Mouse (Mus musculus) kidney, embryonic 14.5 days (tissue): ENCODE data around the gene Olfr418. TPM values are rescaled to one million over a fixed set of nuclear protein-coding genes. Genes with fewer than 3 reads are reported as not detected.

Experiments used
- ATAC-seq: fragments of 200-750 bp; cut with Nextera tagmentation; 2 replicates; pipeline ENCODE4 v1.8.0; 2017; ENCODE audit warnings: moderate number of reproducible peaks, mild to moderate bottlenecking, moderate TSS enrichment, moderate library complexity; ENCODE audit not compliant: low FRiP score, low TSS enrichment
- H3K27ac ChIP-seq: fragments of 300-500 bp; sonication (generic); 2 replicates; pipeline ENCODE4 v1.5.1; 2014; ENCODE audit warnings: low read depth, mild to moderate bottlenecking, low read length, moderate library complexity, mixed read lengths
- H3K27me3 ChIP-seq: fragments of 300-500 bp; sonication (generic); 2 replicates; pipeline ENCODE4 v1.6.1; 2014; ENCODE audit warnings: mild to moderate bottlenecking, low read length; ENCODE audit not compliant: control insufficient read depth, insufficient read depth
- H3K36me3 ChIP-seq: fragments of 300-500 bp; sonication (generic); 2 replicates; pipeline ENCODE4 v1.6.1; 2014; ENCODE audit warnings: low read length, mixed read lengths; ENCODE audit not compliant: control insufficient read depth, insufficient read depth
- H3K4me1 ChIP-seq: fragments of 300-500 bp; sonication (generic); 2 replicates; pipeline ENCODE4 v1.6.1; 2014; ENCODE audit warnings: low read length, mixed read lengths; ENCODE audit not compliant: control insufficient read depth, insufficient read depth
- H3K4me2 ChIP-seq: fragments of 300-500 bp; sonication (generic); replicated peaks from 2 replicates; pipeline ENCODE4 v1.6.1; 2014; ENCODE audit warnings: low read depth, mild to moderate bottlenecking, low read length
- H3K4me3 ChIP-seq: fragments of 300-500 bp; sonication (generic); 2 replicates; pipeline ENCODE4 v1.5.1; 2014; ENCODE audit warnings: mild to moderate bottlenecking, low read length
- H3K9ac ChIP-seq: fragments of 300-500 bp; sonication (generic); 2 replicates; pipeline ENCODE4 v1.6.1; 2014; ENCODE audit warnings: low read depth, mild to moderate bottlenecking, low read length, moderate library complexity
- H3K9me3 ChIP-seq: fragments of 300-500 bp; sonication (generic); 2 replicates; pipeline ENCODE4 v1.6.1; 2016; ENCODE audit warnings: low read length; ENCODE audit not compliant: control insufficient read depth
- WGBS: fragments of 180-500 bp; shearing (Covaris S2); extraction: QIAGEN DNeasy Blood & Tissue Kit; methylation state at CpG from one replicate; pipeline ENCODE4 v1.1.7; 2014; 5-methylcytosine and 5-hydroxymethylcytosine counted together
- polyA plus RNA-seq: library from polyadenylated mRNA; unstranded; fragments of >200 nt; fragmentation: Nextera tagmentation; extraction: Ambion mirVana; gene quantifications from 2 replicates; pipeline ENCODE4 v1.2.1, GENCODE M21; 2014

The Olfr418 gene
- polyA plus RNA-seq, 1 experiment from 2014 or later: not detected

GRCm38 (mm10) chr1:173317925-173318477 is 52.2 kb downstream of the Olfr418 start:
- Histone ChIP-seq H3K4me1 (no peaks in the 10 kb centered on the region), H3K9me3 (no peaks in the 10 kb centered on the region), H3K27ac (no peak overlapping the region), H3K4me2 (no peak overlapping the region), H3K4me3 (no peak overlapping the region), H3K9ac (no peak overlapping the region), H3K27me3 (no peaks in the 10 kb centered on the region), H3K36me3 (no peaks in the 10 kb centered on the region)
- 84% methylated on average over 2 of the region's 2 CpGs for WGBS
- no peak for ATAC-seq

- no peak overlapping the region for H3K27ac ChIP-seq
- no peak overlapping the region for H3K9ac ChIP-seq
- H3K27me3 ChIP-seq: no peaks in the 10 kb centered on the region
- H3K4me3 ChIP-seq: no peak overlapping the region
- no peaks in the 10 kb centered on the region for H3K9me3 ChIP-seq
- H3K4me2 ChIP-seq: no peak overlapping the region
- no peak for ATAC-seq
- 78% methylated on average over 8 of the region's 8 CpGs for WGBS
- no peaks in the 10 kb centered on the region for H3K4me1 ChIP-seq
- H3K36me3 ChIP-seq: no peaks in the 10 kb centered on the region
Measured at GRCm38 (mm10) chr1:173321593-173322248, 55.9 kb downstream of the Olfr418 start.

GRCm38 (mm10) chr1:173322249-173322627 is 56.4 kb downstream of the Olfr418 start:
- no peak overlapping the region for H3K4me3 ChIP-seq
- WGBS: 71% methylated on average over 6 of the region's 6 CpGs
- no peaks in the 10 kb centered on the region for H3K4me1 ChIP-seq
- H3K27me3 ChIP-seq: no peaks in the 10 kb centered on the region
- no peaks in the 10 kb centered on the region for H3K36me3 ChIP-seq
- no peak for ATAC-seq
- H3K27ac ChIP-seq: no peak overlapping the region
- no peak overlapping the region for H3K4me2 ChIP-seq
- no peak overlapping the region for H3K9ac ChIP-seq
- no peaks in the 10 kb centered on the region for H3K9me3 ChIP-seq

Other genes starting within 250 kb of the Olfr418 start
- gene Olfr1408, start 128.6 kb upstream of the Olfr418 start, polyA plus RNA-seq: not detected in 2 replicates
- gene Olfr1406, start 75.4 kb upstream of the Olfr418 start, polyA plus RNA-seq: not detected in 2 replicates
- gene Olfr218, start 68.2 kb upstream of the Olfr418 start, polyA plus RNA-seq: not detected in 2 replicates
- not detected in 2 replicates for gene Olfr1404, start 53.6 kb upstream of the Olfr418 start, polyA plus RNA-seq
- gene Fcer1a, start 38.8 kb upstream of the Olfr418 start, polyA plus RNA-seq: not detected in 2 replicates
- gene Mptx2, start 11.8 kb downstream of the Olfr418 start, polyA plus RNA-seq: not detected in 2 replicates
- gene Ackr1, start 67.7 kb downstream of the Olfr418 start, polyA plus RNA-seq: 0.37 and 0.79 TPM in 2 replicates
- gene Aim2, start 84.9 kb downstream of the Olfr418 start, polyA plus RNA-seq: 2.3 and 3.3 TPM in 2 replicates
- 1.7 and 2.7 TPM in 2 replicates for gene Cadm3, start 101.7 kb downstream of the Olfr418 start, polyA plus RNA-seq
- gene Ifi206, start 225.0 kb downstream of the Olfr418 start, polyA plus RNA-seq: 0.09 and 0.19 TPM in 2 replicates